Mouse (Mus musculus): ENCODE results near the gene Otud3. TPM values are rescaled to one million over a fixed set of nuclear protein-coding genes. Genes with fewer than 3 reads are reported as not detected.

Otud3 gene
- polyA plus RNA-seq (2015; fragmentation: Nextera tagmentation; extraction: Ambion mirVana): 1.2 and 1.5 TPM in 2 replicates

DNA sequence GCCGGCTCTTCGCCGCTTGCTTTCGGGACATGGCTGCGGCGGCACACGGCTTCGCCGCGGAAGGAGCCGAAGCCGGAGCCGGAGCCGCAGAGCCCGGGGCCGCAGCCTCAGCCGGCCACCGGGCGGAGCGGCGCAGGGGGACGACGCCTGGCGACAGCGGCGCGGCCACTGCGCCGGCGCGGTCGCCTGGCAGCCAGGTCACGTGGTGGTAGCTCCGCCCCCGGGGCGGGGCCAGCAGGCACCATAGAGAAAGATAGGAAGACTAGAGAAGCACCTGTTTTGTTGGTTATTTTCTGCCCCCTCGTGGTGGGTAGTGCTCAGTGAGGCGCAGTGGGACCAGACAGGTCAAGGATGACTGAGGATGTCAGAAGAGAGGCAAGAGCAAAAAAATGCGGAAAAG lies at the start of gene Otud3:
Otud3 (minus strand) TSS at position 149 of the 400 bp plus-strand sequence.
- Histone ChIP-seq H3K9me3 (ENCODE audit: low read length) (no peaks in the 10 kb centered on the region; the same call in 1 of the 2 replicates), H3K9ac (replicated peaks) (peak within 1 kb of the TSS; percentile 84), H3K4me2 (ENCODE audit: low read depth, low read length) (peak within 1 kb of the TSS; percentile 99), H3K4me1 (ENCODE audit: insufficient read depth) (peaks cover 6% of the 10 kb centered on the region), H3K4me3 (ENCODE audit: low read depth, low read length) (peak within 1 kb of the TSS; percentile 82), H3K27ac (ENCODE audit: low read depth) (peak within 1 kb of the TSS; percentile 68), H3K27me3 (ENCODE audit: insufficient read depth, low read length) (no peaks in the 10 kb centered on the region), H3K36me3 (replicated peaks; ENCODE audit: insufficient read depth, low read length) (no peaks in the 10 kb centered on the region; the same call in 1 of the 2 replicates)
- 1% methylated on average over 36 of the region's 39 CpGs for WGBS (ENCODE audit: insufficient replicate concordance)
- TF ChIP-seq CTCF (IDR thresholded peaks at IDR 0.05; ENCODE audit: low read depth) (peak; percentile 84), EP300 (IDR thresholded peaks at IDR 0.05; ENCODE audit: low read depth) (no peak)
- ATAC-seq (peak; percentile 93), DNase-seq (peak; percentile 95)

DNA sequence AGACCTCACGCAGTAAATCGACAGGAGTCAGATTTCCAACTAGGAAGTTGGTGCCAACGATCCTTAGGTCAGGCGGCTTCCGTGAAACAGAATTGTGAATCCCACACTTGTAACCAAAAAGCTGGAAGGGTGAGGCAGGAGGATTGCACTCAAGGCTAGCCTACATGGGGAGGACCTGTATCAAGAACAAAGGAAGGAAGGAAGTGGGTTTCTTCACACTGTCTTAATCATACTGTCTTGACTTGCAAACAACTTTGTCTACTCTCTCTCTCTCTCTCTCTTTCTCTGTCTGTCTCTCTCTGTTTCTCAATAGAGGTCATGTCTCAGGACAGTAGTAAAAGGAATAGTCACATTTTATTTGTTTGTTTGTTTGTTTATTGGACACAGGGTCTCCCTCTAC lies 49.0 kb upstream of the Otud3 start:
- H3K9ac ChIP-seq (replicated peaks): no peak overlapping the region
- no peaks in the 10 kb centered on the region for H3K9me3 ChIP-seq (ENCODE audit: low read length)
- WGBS (ENCODE audit: insufficient replicate concordance): 72% methylated on average over 5 of the region's 5 CpGs

DNA sequence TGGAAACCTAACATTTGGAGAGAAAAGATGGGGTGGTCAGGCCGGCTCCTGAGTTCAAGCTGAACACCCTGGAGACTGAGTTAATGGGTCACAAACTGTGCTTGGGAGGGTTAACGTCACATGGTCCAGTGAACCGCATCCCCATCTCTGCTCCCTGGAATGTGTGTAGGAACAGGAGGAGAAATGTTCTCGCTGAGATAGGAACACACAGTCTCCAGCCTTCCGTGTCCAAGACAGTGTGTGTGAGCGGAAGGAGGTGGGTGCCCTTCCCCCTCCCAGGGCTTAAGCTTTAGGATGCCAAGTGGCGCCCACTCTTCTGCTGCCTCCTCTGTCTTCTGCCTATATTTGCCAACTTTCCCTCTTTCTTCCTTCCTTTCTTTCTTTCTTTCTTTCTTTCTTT lies 46.2 kb upstream of the Otud3 start:
- no peak overlapping the region for H3K9ac ChIP-seq (replicated peaks)
- 69% methylated on average over 7 of the region's 7 CpGs for WGBS (ENCODE audit: insufficient replicate concordance)
- no peaks in the 10 kb centered on the region for H3K27me3 ChIP-seq (ENCODE audit: insufficient read depth, low read length)
- no peak for DNase-seq
- no peaks in the 10 kb centered on the region for H3K36me3 ChIP-seq (replicated peaks; ENCODE audit: insufficient read depth, low read length)
- TF ChIP-seq EP300 (IDR thresholded peaks at IDR 0.05; ENCODE audit: low read depth): no peak
- no peak for TF ChIP-seq CTCF (IDR thresholded peaks at IDR 0.05; ENCODE audit: low read depth)
- H3K4me3 ChIP-seq (ENCODE audit: low read depth, low read length): no peak overlapping the region
- H3K9me3 ChIP-seq (ENCODE audit: low read length): no peaks in the 10 kb centered on the region
- H3K4me1 ChIP-seq (ENCODE audit: insufficient read depth): no peaks in the 10 kb centered on the region; the same call in 1 of the 2 replicates
- H3K27ac ChIP-seq (ENCODE audit: low read depth): no peak overlapping the region
- no peak overlapping the region for H3K4me2 ChIP-seq (ENCODE audit: low read depth, low read length)
- no peak for ATAC-seq

More for the DNA sequence above, 49.0 kb upstream of the Otud3 start:
- H3K27me3 ChIP-seq (ENCODE audit: insufficient read depth, low read length): no peaks in the 10 kb centered on the region
- DNase-seq: no peak
- no peaks in the 10 kb centered on the region for H3K36me3 ChIP-seq (replicated peaks; ENCODE audit: insufficient read depth, low read length)
- no peak for ATAC-seq
- H3K4me2 ChIP-seq (ENCODE audit: low read depth, low read length): no peak overlapping the region
- TF ChIP-seq EP300 (IDR thresholded peaks at IDR 0.05; ENCODE audit: low read depth): no peak
- TF ChIP-seq CTCF (IDR thresholded peaks at IDR 0.05; ENCODE audit: low read depth): no peak
- H3K4me1 ChIP-seq (ENCODE audit: insufficient read depth): peaks cover 6% of the 10 kb centered on the region
- H3K4me3 ChIP-seq (ENCODE audit: low read depth, low read length): no peak overlapping the region
- H3K27ac ChIP-seq (ENCODE audit: low read depth): no peak overlapping the region

DNA sequence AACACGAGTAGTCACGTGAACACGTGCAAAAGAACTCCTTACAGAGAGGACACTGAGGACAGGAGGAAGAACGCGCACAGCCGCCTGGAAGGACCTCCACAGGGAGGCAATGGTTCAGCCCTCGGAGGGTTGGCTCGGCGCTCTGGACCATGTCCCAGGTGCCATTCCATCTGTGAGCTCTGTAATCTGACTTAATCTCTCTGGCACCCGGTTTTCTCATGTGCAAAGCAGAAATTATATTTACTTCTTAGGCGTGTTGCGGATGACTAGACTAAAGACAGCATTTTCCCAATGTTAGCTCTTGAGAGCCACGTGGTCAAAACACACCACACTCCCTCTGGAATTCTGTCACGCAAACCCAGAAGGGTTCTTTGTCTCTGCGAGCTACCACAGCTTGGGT lies 45.4 kb upstream of the Otud3 start:
- Histone ChIP-seq H3K27ac (ENCODE audit: low read depth) (no peak overlapping the region), H3K27me3 (ENCODE audit: insufficient read depth, low read length) (no peaks in the 10 kb centered on the region), H3K4me3 (ENCODE audit: low read depth, low read length) (no peak overlapping the region), H3K9me3 (ENCODE audit: low read length) (no peaks in the 10 kb centered on the region), H3K36me3 (replicated peaks; ENCODE audit: insufficient read depth, low read length) (no peaks in the 10 kb centered on the region), H3K4me2 (ENCODE audit: low read depth, low read length) (no peak overlapping the region), H3K9ac (replicated peaks) (no peak overlapping the region), H3K4me1 (ENCODE audit: insufficient read depth) (no peaks in the 10 kb centered on the region; the same call in 1 of the 2 replicates)
- no peak for DNase-seq
- WGBS (ENCODE audit: insufficient replicate concordance): 75% methylated on average over 15 of the region's 15 CpGs
- no peak for ATAC-seq
- TF ChIP-seq CTCF (IDR thresholded peaks at IDR 0.05; ENCODE audit: low read depth) (no peak), EP300 (IDR thresholded peaks at IDR 0.05; ENCODE audit: low read depth) (no peak)

DNA sequence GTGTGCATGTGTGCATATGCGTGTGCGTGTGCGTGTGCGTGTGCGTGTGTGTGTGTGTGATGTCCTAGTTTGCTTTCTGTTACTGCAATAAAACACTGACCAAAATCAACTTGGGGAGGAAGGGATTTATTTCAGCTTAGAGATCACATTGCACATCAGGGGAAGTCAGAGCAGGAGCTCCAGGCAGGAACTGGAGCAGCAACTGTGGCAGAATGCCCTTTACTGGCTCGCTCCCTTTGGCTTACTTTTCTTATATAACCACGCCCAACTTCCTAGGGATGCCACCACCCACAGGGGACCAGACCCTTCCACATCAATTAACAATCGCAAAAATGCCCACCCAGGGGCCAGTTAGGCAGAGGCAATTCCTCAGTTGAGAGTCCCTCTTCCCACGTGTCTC lies 44.9 kb upstream of the Otud3 start:
- H3K9me3 ChIP-seq (ENCODE audit: low read length): no peaks in the 10 kb centered on the region
- TF ChIP-seq CTCF (IDR thresholded peaks at IDR 0.05; ENCODE audit: low read depth) (no peak), EP300 (IDR thresholded peaks at IDR 0.05; ENCODE audit: low read depth) (no peak)
- 84% methylated on average over 9 of the region's 9 CpGs for WGBS (ENCODE audit: insufficient replicate concordance)

DNA sequence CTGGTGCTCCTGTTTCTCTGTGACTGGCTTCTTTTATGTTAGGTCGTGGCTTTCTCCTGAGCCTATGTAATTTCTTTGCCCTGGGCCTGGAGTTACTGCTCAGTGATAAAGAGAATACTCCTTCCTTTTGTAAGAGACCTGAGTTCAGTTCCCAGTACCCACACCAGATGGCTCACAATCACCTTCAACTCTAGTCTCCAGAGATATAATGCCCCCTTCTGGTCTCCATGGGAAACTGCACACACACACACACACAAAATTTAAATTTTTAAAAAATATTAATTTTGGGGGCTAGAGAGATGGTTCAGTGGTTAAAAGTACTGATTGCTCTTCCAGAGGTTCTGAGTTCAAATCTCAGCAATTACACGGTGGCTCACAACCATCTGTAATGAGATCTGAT lies 34.5 kb upstream of the Otud3 start:
- H3K4me3 ChIP-seq (ENCODE audit: low read depth, low read length): no peak overlapping the region
- no peaks in the 10 kb centered on the region for H3K27me3 ChIP-seq (ENCODE audit: insufficient read depth, low read length)
- H3K27ac ChIP-seq (ENCODE audit: low read depth): no peak overlapping the region
- peaks cover 3% of the 10 kb centered on the region; the same call in 1 of the 2 replicates for H3K9me3 ChIP-seq (ENCODE audit: low read length)
- no peak overlapping the region for H3K9ac ChIP-seq (replicated peaks)
- 87% methylated on average over 2 of the region's 2 CpGs for WGBS (ENCODE audit: insufficient replicate concordance)
- TF ChIP-seq CTCF (IDR thresholded peaks at IDR 0.05; ENCODE audit: low read depth) (no peak), EP300 (IDR thresholded peaks at IDR 0.05; ENCODE audit: low read depth) (no peak)
- DNase-seq (no peak), ATAC-seq (no peak)
- no peak overlapping the region for H3K4me2 ChIP-seq (ENCODE audit: low read depth, low read length)
- H3K36me3 ChIP-seq (replicated peaks; ENCODE audit: insufficient read depth, low read length): no peaks in the 10 kb centered on the region
- H3K4me1 ChIP-seq (ENCODE audit: insufficient read depth): no peaks in the 10 kb centered on the region

More for the DNA sequence above, 44.9 kb upstream of the Otud3 start:
- no peaks in the 10 kb centered on the region for H3K36me3 ChIP-seq (replicated peaks; ENCODE audit: insufficient read depth, low read length)
- ATAC-seq (no peak), DNase-seq (no peak)
- no peaks in the 10 kb centered on the region; the same call in 1 of the 2 replicates for H3K4me1 ChIP-seq (ENCODE audit: insufficient read depth)
- H3K4me3 ChIP-seq (ENCODE audit: low read depth, low read length): no peak overlapping the region
- no peak overlapping the region for H3K4me2 ChIP-seq (ENCODE audit: low read depth, low read length)
- H3K9ac ChIP-seq (replicated peaks): no peak overlapping the region
- no peak overlapping the region for H3K27ac ChIP-seq (ENCODE audit: low read depth)
- no peaks in the 10 kb centered on the region for H3K27me3 ChIP-seq (ENCODE audit: insufficient read depth, low read length)

Measured in liver, postnatal 0 days (tissue).